Mouse (Mus musculus) hindbrain, postnatal 0 days (tissue): Measurements from ENCODE around the gene Bcl9l. TPM values are rescaled to one million over a fixed set of nuclear protein-coding genes. Genes with fewer than 3 reads are reported as not detected.
A peak's percentile ranks its signal among the peaks of the same experiment; 100 is the strongest.

Source experiments
- ATAC-seq: fragments of 200-750 bp; cut with Nextera tagmentation; 2 replicates; pipeline ENCODE4 v1.8.0; 2017; ENCODE audit warnings: mild to moderate bottlenecking, moderate TSS enrichment, moderate library complexity
- DNase-seq: peaks from one replicate; pipeline ENCODE4 v3.0.0-alpha.2; 2015; ENCODE audit warnings: low spot score
- H3K27ac ChIP-seq: fragments of 300-500 bp; sonication (generic); 2 replicates; pipeline ENCODE4 v1.5.1; 2014; ENCODE audit warnings: mild to moderate bottlenecking
- H3K27me3 ChIP-seq: fragments of 300-500 bp; sonication (generic); 2 replicates; pipeline ENCODE4 v1.6.1; 2014; ENCODE audit warnings: low read length, mixed read lengths; ENCODE audit not compliant: insufficient read depth
- H3K36me3 ChIP-seq: fragments of 300-500 bp; sonication (generic); 2 replicates; pipeline ENCODE4 v1.6.1; 2014; ENCODE audit warnings: low read length, mixed read lengths; ENCODE audit not compliant: insufficient read depth
- H3K4me1 ChIP-seq: fragments of 300-500 bp; sonication (generic); 2 replicates; pipeline ENCODE4 v1.6.1; 2014; ENCODE audit warnings: antibody characterized with exemption, low read length, mixed read lengths; ENCODE audit not compliant: insufficient read depth
- H3K4me2 ChIP-seq: fragments of 300-500 bp; sonication (generic); 2 replicates; pipeline ENCODE4 v1.6.1; 2014; ENCODE audit warnings: low read depth, mild to moderate bottlenecking, low read length, moderate library complexity, mixed read lengths
- H3K4me3 ChIP-seq: fragments of 300-500 bp; sonication (generic); 2 replicates; pipeline ENCODE4 v1.5.1; 2014; ENCODE audit warnings: low read length
- H3K9ac ChIP-seq: fragments of 300-500 bp; sonication (generic); replicated peaks from 2 replicates; pipeline ENCODE4 v1.6.1; 2014; ENCODE audit warnings: mild to moderate bottlenecking, low read length, moderate library complexity, mixed read lengths
- H3K9me3 ChIP-seq: fragments of 300-500 bp; sonication (generic); 2 replicates; pipeline ENCODE4 v1.6.1; 2016; ENCODE audit warnings: low read length, mixed read lengths
- CTCF ChIP-seq: IDR thresholded peaks from 2 replicates; pipeline ENCODE4 v1.5.1; 2016; ENCODE audit warnings: antibody characterized with exemption, control low read depth, low read depth
- WGBS: fragments of 180-500 bp; shearing (Covaris S2); extraction: QIAGEN DNeasy Blood & Tissue Kit; methylation state at CpG from one replicate; pipeline ENCODE4 v1.1.7; 2014; 5-methylcytosine and 5-hydroxymethylcytosine counted together
- polyA plus RNA-seq: library from polyadenylated mRNA; unstranded; fragments of >200 nt; fragmentation: Nextera tagmentation; extraction: Ambion mirVana; gene quantifications from 2 replicates; pipeline ENCODE4 v1.2.1, GENCODE M21; 2015
- total RNA-seq: library from RNA; depleted of rRNA; stranded (reverse); fragments of >200 nt; gene quantifications from 2 replicates; pipeline ENCODE4 v1.2.3, GENCODE M21; 2014

Bcl9l gene
- total and polyA plus RNA-seq, 2 experiments from 2014 or later = 8.4 to 32.7 TPM

- Histone ChIP-seq H3K4me1 (peaks cover 56% of the 10 kb centered on the region), H3K9ac (peak overlapping the region; percentile 37), H3K9me3 (no peaks in the 10 kb centered on the region), H3K27ac (peak overlapping the region; percentile 85; the same call in 1 of the 2 replicates), H3K4me2 (peak overlapping the region; percentile 88), H3K4me3 (peak overlapping the region; percentile 87), H3K27me3 (no peaks in the 10 kb centered on the region), H3K36me3 (no peaks in the 10 kb centered on the region)
- TF ChIP-seq CTCF = no peak
- DNase-seq = peak; percentile 53
- WGBS = 15% methylated on average over 15 of the region's 15 CpGs
- no peak for ATAC-seq
These were observed 4.3 kb downstream of the Bcl9l start for GRCm38 (mm10) chr9:44486741-44487421.

GRCm38 (mm10) chr9:44487441-44487840, 4.8 kb downstream of the Bcl9l start:
- H3K9me3 ChIP-seq = no peaks in the 10 kb centered on the region
- peak overlapping the region; percentile 88 for H3K4me2 ChIP-seq
- peak overlapping the region; percentile 87 for H3K4me3 ChIP-seq
- H3K36me3 ChIP-seq = no peaks in the 10 kb centered on the region
- ATAC-seq (no peak), DNase-seq (no peak)
- no peaks in the 10 kb centered on the region for H3K27me3 ChIP-seq
- peaks cover 59% of the 10 kb centered on the region for H3K4me1 ChIP-seq
- H3K27ac ChIP-seq = peak overlapping the region; percentile 85
- WGBS = 9% methylated on average over 7 of the region's 7 CpGs
- no peak for TF ChIP-seq CTCF
- H3K9ac ChIP-seq = peak overlapping the region; percentile 37; the same call in 1 of the 2 replicates

- Histone ChIP-seq H3K36me3 (no peaks in the 10 kb centered on the region), H3K4me1 (peaks cover 68% of the 10 kb centered on the region), H3K27me3 (no peaks in the 10 kb centered on the region), H3K4me3 (no peak overlapping the region), H3K4me2 (peak overlapping the region; percentile 88), H3K9me3 (no peaks in the 10 kb centered on the region), H3K27ac (peak overlapping the region; percentile 85), H3K9ac (no peak overlapping the region)
- ATAC-seq (no peak), DNase-seq (no peak)
- TF ChIP-seq CTCF = no peak
- 9% methylated on average over 8 of the region's 8 CpGs for WGBS
These were observed 5.8 kb downstream of the Bcl9l start for GRCm38 (mm10) chr9:44488416-44488815.

GRCm38 (mm10) chr9:44488855-44489381, 6.3 kb downstream of the Bcl9l start:
- Histone ChIP-seq H3K36me3 (no peaks in the 10 kb centered on the region), H3K9ac (no peak overlapping the region; the same call in 1 of the 2 replicates), H3K4me1 (peaks cover 73% of the 10 kb centered on the region), H3K27ac (peak overlapping the region; percentile 85), H3K4me2 (peak overlapping the region; percentile 88), H3K4me3 (peak overlapping the region; percentile 1; the same call in 1 of the 2 replicates), H3K27me3 (no peaks in the 10 kb centered on the region), H3K9me3 (no peaks in the 10 kb centered on the region)
- peak; percentile 90 for DNase-seq
- WGBS = 9% methylated on average over 5 of the region's 5 CpGs
- no peak for TF ChIP-seq CTCF
- ATAC-seq = peak; percentile 53; the same call in 1 of the 2 replicates

- WGBS = 3% methylated on average over 17 of the region's 17 CpGs
- no peaks in the 10 kb centered on the region for H3K36me3 ChIP-seq
- peak; percentile 27; the same call in 1 of the 2 replicates for TF ChIP-seq CTCF
- peak overlapping the region; percentile 88 for H3K4me2 ChIP-seq
- H3K9me3 ChIP-seq = no peaks in the 10 kb centered on the region
- DNase-seq = peak; percentile 80
- H3K4me3 ChIP-seq = peak overlapping the region; percentile 1; the same call in 1 of the 2 replicates
- peaks cover 74% of the 10 kb centered on the region for H3K4me1 ChIP-seq
- ATAC-seq = peak; percentile 41
- peak overlapping the region; percentile 85 for H3K27ac ChIP-seq
- peak overlapping the region; percentile 4; the same call in 1 of the 2 replicates for H3K9ac ChIP-seq
- H3K27me3 ChIP-seq = no peaks in the 10 kb centered on the region
These were observed 7.0 kb downstream of the Bcl9l start for GRCm38 (mm10) chr9:44489651-44490085.

- H3K9ac ChIP-seq = peak overlapping the region; percentile 21; the same call in 1 of the 2 replicates
- 18% methylated on average over 17 of the region's 17 CpGs for WGBS
These were observed 7.7 kb downstream of the Bcl9l start for GRCm38 (mm10) chr9:44490086-44490967.

More at GRCm38 (mm10) chr9:44490086-44490967, 7.7 kb downstream of the Bcl9l start:
- Histone ChIP-seq H3K27me3 (no peaks in the 10 kb centered on the region), H3K27ac (peak overlapping the region; percentile 85), H3K9me3 (no peaks in the 10 kb centered on the region), H3K4me3 (peak overlapping the region; percentile 1; the same call in 1 of the 2 replicates), H3K4me1 (peaks cover 70% of the 10 kb centered on the region), H3K4me2 (peak overlapping the region; percentile 88), H3K36me3 (no peaks in the 10 kb centered on the region)
- TF ChIP-seq CTCF = no peak
- no peak for ATAC-seq
- peak; percentile 47 for DNase-seq
